Mouse (Mus musculus) kidney, postnatal 25 days (tissue): ENCODE data around the gene Cbfa2t2.
"Not testable (repeated sequence)": the region's sequence is repeated elsewhere in the genome, so short reads cannot be mapped to it uniquely, and the experiment has no call there.

Experiments used
- DNase-seq, 2 experiments: peaks; one replicate each; pipeline ENCODE4 v3.0.0; 2021; ENCODE audit warnings: mixed read lengths in 2 of 2

The Cbfa2t2 gene

DNA sequence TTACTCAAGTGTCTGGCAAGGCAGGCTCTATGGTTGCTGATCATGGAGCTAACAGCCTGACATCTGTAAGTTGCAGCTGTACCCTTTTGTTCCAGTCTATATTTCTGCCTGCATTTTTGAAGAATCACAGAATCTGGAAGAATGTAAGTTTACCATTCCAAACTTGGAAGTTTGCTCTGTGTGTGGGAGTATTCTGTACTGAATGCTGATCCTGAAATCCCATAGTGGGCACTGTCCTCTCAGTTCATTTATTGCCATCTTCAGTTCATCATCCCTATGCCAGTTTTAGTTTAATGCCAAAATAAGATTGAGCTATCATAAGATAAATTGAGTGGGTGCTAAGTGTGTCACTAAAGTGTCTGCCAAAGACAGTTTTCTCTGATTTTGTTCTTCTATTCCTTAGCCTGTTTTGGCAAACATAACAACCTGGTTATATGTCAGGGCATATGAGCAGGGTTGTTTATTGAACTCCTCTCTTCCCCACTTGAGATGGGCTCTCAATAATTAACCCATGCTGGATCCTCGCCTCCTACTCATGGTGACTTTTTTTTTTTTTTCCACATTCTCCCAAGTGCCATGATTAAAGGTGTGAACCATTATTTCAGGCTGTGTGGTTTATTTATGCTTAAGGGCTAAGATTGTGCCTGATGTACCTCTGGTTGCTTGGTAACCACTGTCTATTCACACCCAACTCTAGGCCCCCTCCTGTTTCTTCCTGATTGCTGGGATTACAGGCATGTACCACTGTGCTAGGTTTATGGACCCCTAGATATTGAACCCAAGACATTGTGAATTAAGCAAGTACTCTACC is 38.2 kb downstream of the Cbfa2t2 start:
- no peak for DNase-seq

DNA sequence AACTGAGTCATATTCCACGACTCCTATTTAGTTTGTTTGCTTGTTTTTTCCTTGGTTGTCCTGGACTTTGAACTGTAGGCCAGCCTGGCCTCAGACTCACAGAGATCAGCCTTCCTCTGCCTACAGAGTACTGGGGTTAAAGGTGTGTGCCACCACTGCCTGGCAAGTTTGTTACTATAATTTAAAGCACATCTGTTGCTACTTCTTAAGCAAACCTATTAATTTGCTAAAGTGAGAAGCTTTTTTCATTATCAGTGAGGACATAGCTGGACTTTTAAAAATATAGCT is 38.7 kb downstream of the Cbfa2t2 start:
- no peak for DNase-seq

DNA sequence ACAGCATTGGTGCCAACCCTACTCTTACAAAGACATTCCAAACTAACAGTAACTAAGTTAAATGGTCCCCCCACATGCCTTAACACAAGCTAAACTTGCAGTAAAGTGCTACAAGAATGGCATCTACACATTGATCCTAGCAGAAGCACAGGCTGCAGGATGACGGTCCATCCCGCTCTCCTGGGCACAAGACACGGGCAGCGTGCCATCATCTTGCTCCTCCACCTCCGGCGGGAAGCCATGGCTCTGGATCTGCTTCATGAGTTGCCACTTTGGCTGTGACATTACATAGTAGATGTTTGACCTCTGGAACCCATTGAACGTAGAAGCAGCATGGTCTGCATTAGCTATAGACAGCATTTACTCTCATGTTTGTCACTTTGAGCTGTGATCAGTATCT is 39.6 kb downstream of the Cbfa2t2 start:
- DNase-seq, result no peak

DNA sequence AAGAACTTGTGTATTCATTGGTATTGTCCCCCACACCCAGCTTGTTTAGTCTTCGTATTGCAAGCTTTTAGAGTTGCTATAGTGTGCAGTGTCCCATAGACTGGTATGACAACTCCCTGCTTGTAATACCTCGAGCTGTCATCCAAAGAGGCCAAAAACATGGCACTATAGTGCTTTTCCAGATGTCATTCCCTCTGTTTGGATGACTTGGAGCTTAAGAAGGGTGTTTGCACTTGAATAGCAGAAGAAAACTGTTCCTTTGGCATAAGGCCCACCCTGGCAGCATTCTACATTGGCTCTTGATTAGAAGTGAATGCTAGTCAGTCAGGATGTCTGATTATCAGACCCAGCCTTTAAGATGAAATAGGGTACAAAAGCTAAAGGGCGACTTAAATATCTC is 40.7 kb downstream of the Cbfa2t2 start:
- DNase-seq, result no peak

DNA sequence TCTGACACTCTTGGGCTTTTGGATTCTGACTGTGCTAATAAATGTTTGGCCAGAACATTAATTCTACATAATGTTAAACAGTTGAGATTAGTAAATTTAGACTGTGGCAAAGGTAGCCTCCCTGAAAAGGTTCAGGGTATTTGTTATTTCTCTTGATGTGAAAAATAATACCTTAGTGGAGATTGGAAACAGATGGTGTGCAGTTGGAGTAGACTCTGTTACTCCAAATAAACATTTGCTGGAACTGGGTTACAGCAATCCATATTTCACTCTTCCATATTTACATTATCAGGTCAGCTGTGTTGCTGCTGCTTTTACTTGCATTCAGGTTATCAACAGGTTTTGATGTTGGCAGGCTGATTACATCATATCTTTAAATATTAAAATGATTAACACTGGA is 55.5 kb downstream of the Cbfa2t2 start:
- DNase-seq, result no peak

DNA sequence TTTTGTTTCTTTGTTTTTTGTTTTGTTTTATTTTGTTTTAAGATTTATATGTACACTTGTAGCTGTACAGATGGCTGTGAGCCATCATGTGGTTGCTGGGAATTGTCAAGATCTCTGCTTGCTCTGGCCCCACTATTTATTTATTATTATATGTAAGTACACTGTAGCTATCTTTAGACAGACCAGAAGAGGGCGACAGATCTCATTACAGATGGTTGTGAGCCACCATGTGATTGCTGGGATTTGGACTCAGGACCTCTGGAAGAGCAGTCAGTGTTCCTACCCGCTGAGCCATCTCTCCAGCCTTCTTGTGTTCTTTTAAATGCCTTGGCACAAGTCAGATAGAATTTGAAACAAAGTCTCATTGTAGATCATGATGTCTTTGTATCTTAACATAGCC is 57.3 kb downstream of the Cbfa2t2 start:
- not testable (repeated sequence) for DNase-seq

DNA sequence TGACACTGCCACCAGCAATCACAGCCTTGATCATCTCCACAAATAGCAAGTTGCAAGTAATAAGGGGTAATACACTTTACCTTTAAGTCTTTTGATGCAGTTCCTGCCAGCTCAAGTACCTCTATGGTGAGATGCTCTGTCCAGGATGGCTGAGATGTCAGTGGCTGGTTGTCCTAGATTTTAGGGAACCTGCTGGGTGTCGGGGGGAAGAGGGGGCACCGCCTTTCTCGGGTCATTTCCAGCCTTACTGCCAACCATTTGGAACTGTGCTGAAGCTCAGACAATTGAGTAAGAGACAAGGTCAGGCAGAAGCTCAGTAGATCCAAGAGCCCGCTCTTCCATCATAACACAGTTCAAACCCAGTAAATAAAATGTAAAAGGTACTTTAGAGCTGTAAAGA is 58.7 kb downstream of the Cbfa2t2 start:
- DNase-seq, result no peak

DNA sequence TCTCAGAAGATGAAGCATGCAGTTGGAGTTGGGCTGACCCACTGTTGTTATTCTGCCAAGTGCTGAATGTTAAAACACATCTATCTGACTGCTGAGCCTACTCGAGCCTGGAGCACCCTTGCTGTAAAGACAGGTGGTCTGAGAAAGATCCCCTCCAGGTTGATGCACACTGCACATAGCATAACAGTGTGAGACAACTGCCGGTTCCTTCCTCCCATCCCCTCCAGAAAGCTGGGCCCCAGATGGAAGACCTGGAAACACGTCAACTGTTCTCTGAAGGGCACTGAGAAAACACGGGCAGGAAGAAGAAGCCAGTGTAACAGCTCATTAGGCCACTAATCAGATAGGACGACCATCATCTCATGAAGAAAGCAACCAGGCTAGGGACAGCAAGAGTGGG is 62.3 kb downstream of the Cbfa2t2 start:
- DNase-seq, result no peak

DNA sequence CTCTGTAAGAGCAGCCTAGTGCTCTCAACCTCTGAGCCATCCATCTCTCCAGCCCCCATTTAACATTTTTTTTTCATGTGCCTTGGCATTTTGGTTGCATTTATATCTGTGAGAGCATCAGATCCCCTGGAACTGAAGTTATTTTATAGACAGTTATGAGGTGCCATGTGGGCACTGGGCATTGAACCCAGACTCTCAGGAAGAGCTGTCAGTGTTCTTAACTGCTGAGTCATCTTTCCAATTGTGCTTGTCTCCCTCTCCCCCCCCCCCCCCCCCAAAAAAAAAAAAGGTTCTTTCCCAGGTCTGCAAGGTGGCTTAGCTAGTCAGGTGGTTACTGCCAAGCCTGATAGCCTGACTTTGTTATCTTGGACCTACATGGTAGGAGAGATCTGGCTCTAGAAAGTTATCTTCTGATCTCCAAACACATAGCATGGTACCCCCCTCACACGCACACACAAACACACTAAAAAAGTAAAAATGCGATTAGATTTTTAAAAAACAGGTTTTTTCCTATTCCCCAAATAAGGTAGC is 63.5 kb downstream of the Cbfa2t2 start:
- DNase-seq, result no peak

DNA sequence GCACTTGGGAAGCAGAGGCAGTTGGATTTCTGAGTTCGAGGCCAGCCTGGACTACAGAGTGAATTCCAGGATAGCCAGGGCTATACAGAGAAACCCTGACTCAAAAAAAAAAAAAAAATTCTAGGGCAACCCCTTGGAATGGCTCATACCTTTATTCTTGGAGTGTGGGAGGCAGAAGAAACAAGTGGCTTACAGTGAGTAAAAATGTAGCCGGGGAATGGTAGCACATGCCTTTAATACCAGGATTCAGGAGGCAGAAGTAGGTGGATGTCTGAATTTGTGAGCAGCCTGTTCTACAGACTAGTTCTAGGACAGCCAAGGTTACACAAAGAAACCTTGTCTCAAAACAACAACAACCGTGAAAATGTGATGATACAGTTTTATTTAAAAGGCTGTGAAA is 64.5 kb downstream of the Cbfa2t2 start:
- DNase-seq, result no peak

DNA sequence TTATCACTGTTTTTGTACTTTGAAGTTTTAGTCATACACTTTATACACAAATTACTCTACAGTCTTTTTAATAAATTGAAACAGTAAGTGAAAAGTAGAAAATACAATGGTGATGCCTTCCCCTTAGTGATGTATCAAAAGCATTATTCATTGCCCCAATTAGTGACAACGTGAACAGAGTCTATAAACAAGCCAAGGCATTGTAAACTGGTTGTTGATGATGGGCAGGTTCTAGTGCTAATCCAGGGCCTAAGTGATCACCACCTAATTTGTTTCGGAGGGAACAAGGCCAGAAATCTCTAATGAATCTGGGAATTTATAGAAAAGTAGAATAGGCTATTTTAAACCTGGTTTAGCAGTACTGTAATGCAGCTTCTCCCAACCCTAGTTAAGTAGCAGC is 70.8 kb downstream of the Cbfa2t2 start:
- no peak for DNase-seq

DNA sequence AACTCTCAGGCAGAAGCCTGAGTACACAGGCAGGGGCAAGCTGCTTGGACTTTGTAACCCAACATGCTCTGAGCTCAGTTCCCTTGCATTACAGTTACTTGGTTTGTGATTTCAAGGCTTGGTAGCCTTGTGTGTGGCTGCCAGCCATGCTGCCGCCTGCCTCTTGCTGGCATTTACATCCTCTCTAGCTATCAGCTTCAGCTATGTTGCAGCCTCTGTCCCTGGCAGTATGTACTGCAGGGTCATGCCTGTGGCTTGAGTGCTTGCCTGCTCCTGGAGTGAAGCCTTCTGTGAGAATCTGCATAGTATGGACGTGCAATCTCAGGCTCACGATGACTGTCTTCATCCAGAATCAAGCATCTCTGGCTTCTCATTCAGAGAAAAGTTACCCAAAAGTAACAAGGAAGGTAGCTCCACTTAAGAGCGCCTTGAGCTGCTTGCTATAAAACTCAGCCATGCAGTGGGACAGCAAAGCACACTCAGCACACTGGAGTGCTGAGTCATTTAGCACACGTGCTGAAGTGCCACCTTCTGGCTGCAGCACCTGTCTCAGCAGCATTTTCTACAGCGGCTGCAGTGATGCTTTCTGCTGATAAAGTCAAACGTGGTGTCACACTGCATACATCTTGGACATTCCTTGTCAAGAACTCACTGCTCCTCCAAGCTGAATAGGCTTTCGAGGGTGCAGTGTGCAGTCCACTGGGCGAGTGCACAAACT is 71.4 kb downstream of the Cbfa2t2 start:
- DNase-seq, result peak; percentile 50 to 60

DNA sequence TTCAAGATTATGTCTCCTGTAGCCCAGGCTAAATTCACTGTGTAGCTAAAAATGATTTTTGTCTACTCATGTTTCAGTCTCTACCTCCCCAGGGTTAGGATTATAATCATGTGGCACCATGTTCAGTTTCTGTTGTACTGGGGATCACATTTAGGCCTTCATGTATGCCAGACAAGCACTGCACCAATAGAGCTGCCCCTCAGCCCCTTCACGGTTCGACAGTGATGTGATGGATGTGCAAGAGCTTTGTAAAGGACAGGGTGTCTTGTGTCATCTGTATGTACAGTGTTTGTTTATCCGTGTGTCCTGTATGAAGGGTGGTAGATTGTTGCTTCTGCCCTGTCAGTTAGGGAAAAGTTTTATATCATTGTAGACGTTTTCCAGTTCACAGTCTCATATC is 72.2 kb downstream of the Cbfa2t2 start:
- no peak for DNase-seq

DNA sequence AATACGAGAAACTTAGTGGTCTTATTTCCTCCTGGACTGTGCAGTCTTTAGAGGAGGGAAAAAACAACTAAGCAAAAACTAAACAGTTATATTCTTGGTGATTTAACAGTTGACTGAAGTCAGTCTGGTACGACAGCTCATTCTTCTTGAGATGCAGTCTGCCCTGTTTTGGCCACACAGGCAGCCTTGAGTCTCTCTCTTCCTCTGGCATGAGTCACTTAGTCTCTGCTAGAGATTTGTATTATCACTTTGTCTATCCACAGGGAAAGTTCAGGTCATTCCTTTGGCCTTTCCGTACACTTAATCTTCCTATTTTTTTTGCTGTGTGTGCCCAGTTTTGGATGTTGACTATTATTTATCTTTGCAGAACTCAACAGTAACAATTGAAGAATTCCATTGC is 73.9 kb downstream of the Cbfa2t2 start:
- no peak for DNase-seq

DNA sequence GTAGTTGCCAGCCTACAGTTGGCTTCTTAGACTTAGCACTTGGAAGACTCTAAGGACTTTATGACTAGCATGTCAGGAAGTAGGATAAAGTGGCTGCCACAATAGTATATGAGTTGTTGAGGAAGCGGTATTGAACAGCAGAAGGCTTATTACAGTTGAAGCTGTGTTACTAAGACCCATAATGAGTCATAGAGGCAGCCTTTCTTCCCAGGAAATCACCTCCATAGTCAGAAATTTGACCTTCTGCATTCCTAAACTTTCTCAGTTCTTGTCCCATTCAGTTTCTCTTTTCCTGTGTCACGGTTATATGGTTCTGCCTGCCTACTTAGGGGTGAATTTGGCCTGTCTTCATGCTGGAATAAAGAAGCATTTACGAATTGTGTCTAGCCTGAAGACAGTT is 80.7 kb downstream of the Cbfa2t2 start:
- no peak for DNase-seq

DNA sequence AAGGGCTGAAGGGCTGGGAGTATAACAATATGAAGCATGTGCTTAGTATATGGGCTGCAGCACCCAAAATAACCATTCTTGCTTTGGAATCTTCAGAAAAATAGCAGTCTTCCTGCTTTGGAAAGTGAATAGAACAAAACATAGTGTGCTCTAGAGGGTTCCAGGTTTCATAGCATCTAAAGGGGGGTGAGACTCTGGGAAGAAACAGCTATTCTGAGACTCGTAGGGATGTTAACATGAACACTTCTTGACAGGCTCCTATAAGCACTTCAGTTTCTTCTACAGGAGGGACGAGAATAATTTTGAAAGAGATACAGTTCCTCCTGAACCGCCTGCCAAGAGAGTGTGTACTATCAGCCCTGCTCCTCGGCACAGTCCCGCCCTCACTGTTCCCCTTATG is 81.1 kb downstream of the Cbfa2t2 start:
- DNase-seq, result no peak

DNA sequence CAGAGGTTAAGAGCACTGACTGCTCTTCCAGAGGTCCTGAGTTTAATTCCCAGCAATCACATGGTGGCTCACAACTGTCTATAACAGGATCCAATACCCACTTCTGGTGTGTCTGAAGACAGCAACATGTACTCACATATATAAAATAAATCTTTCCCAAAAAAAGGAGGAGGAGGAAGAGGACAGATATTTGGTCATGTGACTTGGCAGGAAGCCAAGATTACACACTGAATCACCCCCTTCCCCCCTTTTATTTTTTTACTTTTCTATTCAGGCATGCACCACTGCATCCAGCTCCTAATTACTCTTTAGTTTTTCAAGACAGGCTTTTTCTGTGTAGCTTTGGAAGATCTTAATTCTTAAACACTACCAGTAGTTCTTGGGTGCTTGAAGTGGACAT is 85.2 kb downstream of the Cbfa2t2 start:
- no peak for DNase-seq

DNA sequence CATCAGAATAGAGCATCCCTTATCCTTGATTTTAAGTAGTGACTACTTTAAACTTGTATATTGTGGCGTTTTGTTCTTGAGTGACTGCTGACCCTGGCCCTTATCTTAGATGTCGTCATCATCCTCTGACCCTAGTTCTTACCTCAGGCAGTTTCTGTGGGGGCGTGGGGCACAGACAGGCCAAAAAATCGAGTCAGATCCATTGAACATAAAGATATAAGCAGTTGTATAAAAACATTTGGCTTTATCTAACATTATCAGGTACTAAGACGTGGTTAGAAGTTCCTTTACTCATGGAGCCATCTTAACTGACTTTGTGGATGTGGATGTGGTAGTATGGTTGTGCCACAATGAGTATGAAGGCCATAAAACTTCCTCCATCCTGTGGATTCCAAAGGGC is 86.1 kb downstream of the Cbfa2t2 start:
- DNase-seq, result no peak

DNA sequence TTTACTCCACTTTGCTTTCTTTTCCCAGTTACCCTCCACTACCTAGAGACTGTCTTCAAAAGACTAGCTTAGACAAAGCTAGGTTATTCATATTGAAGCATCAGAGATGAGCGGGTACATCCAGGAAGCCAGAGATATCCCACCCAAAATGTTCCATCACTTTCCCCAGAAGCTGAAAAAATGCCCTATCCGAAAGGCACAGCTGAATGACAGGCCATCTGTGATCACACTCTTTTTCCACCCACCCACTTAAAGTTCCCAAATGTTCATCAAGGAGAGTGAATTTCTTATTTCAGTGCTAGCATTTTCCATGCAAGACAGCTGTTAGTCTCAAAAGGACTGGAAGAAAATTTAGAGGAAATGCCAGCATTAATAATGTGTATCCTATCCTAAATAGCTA is 89.0 kb downstream of the Cbfa2t2 start:
- no peak for DNase-seq

DNA sequence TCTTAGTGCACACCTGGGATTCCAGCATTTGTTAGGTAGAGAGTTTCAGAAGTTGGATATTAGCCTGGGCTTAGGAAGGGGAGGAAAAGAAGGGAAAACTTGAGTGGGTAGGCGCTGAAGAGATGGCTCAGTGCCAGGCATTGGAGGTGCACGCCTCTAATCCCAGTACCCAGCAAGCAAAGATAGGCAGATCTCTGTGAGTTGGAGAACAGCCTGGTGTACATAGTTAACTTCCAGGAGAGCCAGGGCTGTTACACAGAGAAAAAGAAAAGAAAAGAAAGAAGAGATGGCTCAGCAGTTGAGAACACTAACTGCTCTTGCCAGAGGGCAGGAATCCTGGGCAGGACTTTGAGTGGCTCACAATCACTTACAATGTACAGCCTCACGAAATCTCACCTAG is 90.2 kb downstream of the Cbfa2t2 start:
- no peak for DNase-seq

DNA sequence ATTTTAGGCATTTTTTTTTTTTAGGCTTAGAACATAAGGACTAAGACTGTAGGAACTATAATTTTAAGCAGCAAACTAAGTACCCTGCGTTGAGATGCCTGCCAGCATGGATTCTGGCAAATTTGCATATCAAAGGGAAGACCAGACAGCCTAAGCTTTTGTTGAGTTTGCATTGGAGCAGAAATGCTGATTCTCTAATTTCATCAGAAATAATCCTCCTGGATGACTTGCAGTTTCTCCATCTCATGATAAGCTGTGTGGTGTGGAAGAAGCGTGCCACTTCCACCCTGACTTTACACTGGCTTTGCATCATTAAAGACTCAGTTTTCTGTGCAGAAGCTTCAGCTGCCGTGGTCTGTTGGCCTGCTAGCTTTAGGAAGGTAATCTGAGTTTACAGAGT is 96.6 kb downstream of the Cbfa2t2 start:
- DNase-seq, result no peak

DNA sequence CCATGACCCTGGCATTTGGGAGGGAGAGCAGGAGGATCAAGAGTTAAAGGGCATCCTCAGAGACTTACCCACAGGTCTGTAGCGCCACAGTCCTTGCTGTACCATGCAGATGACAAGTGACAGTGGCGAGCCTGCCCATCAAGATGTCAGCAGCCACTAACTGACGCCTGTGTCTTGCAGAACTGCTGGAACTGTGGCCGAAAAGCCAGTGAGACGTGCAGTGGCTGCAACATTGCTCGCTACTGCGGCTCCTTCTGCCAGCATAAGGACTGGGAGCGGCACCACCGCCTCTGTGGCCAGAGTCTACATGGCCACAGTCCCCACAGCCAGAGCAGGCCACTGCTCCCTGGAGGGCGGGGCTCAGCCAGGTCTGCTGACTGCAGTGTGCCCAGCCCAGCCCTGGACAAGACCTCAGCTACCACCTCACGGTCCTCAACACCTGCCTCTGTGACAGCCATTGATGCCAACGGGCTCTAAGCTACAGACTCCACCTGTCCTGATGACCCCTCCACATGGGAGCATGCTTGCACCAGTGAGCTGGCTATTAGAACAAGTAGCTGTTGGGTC is 98.5 kb downstream of the Cbfa2t2 start:
- no peak for DNase-seq

DNA sequence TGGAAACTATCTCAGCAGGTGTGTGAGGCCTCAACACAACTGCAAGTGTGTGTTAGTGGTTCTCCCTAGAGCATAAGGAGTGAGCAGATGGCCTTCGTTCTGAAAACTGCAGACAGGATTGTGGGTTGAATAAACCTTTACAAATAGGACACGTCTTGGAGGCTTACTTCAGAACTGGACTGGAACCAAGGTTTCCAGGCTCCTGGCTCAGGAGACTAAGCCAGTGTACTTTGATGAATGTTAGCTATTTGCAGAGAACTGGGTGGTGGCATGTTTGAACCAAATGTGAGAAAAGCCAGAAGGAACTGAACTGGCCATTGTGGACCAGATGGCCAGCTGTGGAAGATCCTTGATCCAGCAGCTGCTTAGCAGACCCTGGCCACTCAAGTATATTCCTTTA is 102.0 kb downstream of the Cbfa2t2 start:
- DNase-seq, result no peak

DNA sequence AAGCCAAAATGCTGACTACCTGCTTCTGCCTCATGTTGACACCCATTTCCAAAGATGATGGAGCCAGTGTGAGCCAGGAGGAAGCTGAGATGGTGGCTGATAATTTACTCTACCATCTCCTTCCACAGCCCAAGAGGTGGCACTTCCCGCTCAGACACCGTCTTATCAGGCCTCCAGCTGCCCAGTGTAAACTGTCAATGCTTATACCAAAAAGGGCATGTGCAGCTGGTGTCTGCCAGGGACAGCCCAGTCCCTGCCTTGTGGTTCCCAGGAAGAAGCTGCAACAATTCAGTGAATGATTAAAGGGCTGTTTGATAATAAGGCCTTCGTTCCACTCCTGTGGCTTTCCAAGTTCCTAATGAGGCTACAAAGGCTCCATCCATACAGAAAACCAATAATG is 102.4 kb downstream of the Cbfa2t2 start:
- DNase-seq, result no peak
